Mouse (Mus musculus): ENCODE data around the gene Olfr957. TPM values are rescaled to one million over a fixed set of nuclear protein-coding genes. Genes with fewer than 3 reads are reported as not detected.

Gene Olfr957
- total RNA-seq (2014; rRNA removed) (not detected in 2 replicates), polyA plus RNA-seq (2015; fragmentation: Nextera tagmentation; extraction: Ambion mirVana) (not detected in 2 replicates)

- 77% methylated on average over 3 of the region's 3 CpGs for WGBS
- Histone ChIP-seq H3K27ac (no peak within 1 kb of the TSS), H3K4me1 (ENCODE audit: insufficient read depth, low read length) (no peaks in the 10 kb centered on the region), H3K4me3 (ENCODE audit: low read length) (no peak within 1 kb of the TSS), H3K4me2 (ENCODE audit: low read depth, low read length) (no peak within 1 kb of the TSS), H3K9ac (replicated peaks; ENCODE audit: low read length) (no peak within 1 kb of the TSS), H3K9me3 (ENCODE audit: low read length) (no peaks in the 10 kb centered on the region), H3K27me3 (ENCODE audit: insufficient read depth, low read length) (no peaks in the 10 kb centered on the region), H3K36me3 (ENCODE audit: insufficient read depth, low read length) (no peaks in the 10 kb centered on the region)
- DNase-seq (ENCODE audit: low spot score) (no peak), ATAC-seq (no peak)
- no peak for TF ChIP-seq CTCF (IDR thresholded peaks at IDR 0.05; ENCODE audit: low read depth)
Measured at GRCm38 (mm10) chr9:39515531-39515930, at the start of gene Olfr957. Gene Olfr957 (minus strand): TSS chr9:39515809.

DNA sequence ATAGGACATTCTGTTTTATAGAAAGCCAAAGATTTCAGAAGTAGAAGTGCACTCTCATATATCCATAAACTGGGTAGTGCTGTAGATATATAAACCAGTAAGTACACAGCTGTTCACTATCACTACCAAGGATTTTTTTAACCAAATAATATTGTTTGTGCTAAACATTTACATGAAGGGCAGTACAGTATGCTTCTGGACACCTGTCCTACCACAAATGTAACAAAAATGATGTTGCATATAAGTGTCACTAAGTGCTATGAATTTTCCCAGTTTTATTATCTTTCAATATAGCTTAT lies 42.7 kb upstream of the Olfr957 start:
- H3K9me3 ChIP-seq (ENCODE audit: low read length), result no peaks in the 10 kb centered on the region
- no peaks in the 10 kb centered on the region for H3K4me1 ChIP-seq (ENCODE audit: insufficient read depth, low read length)
- no peak for ATAC-seq
- no peak for DNase-seq (ENCODE audit: low spot score)
- no peak for TF ChIP-seq CTCF (IDR thresholded peaks at IDR 0.05; ENCODE audit: low read depth)
- no peak overlapping the region for H3K4me2 ChIP-seq (ENCODE audit: low read depth, low read length)
- no peak overlapping the region for H3K9ac ChIP-seq (replicated peaks; ENCODE audit: low read length)
- no peaks in the 10 kb centered on the region for H3K36me3 ChIP-seq (ENCODE audit: insufficient read depth, low read length)
- peak overlapping the region; percentile 74; the same call in 1 of the 2 replicates for H3K27ac ChIP-seq
- H3K4me3 ChIP-seq (ENCODE audit: low read length), result no peak overlapping the region
- H3K27me3 ChIP-seq (ENCODE audit: insufficient read depth, low read length), result no peaks in the 10 kb centered on the region

DNA sequence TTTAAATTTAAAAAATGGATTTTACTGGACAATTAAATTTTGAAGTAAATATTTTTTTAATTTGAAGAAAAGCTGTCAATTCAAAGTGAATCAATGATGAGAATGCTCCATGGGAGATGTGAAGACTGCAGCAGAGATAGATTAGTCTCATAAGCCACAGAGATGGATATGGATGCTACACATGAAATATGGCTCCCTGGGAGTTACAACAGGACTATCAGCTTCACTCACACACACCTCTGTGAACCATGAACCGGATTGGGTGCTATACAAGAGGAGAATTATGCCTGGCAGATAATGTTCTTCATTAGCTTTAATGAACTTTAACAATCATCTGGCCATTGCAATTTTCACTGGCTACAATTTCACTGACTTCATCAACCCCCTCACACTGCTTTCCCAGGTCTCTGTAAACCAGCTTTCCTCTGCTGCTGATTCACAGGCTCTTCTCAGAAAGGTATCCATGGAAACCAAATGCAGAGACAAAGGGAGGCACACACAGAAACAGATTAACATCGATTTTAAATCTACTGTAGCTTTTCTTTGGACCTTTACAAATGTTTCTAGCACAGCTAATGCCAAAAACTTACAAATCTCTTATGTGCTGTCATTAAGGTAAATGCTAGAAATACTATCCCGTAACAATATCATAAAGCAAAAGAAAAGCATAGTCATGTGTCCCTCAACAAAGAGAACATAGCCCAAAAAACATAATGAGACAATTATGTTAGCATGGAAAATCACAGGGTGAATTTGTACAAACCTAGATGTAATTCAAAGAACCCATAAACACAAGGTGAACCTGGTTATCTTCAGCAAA lies 42.1 kb upstream of the Olfr957 start:
- Histone ChIP-seq H3K4me2 (ENCODE audit: low read depth, low read length) (no peak overlapping the region; the same call in 1 of the 2 replicates), H3K27ac (peak overlapping the region; percentile 74; the same call in 1 of the 2 replicates), H3K36me3 (ENCODE audit: insufficient read depth, low read length) (no peaks in the 10 kb centered on the region), H3K9ac (replicated peaks; ENCODE audit: low read length) (no peak overlapping the region), H3K4me1 (ENCODE audit: insufficient read depth, low read length) (no peaks in the 10 kb centered on the region), H3K9me3 (ENCODE audit: low read length) (no peaks in the 10 kb centered on the region), H3K27me3 (ENCODE audit: insufficient read depth, low read length) (no peaks in the 10 kb centered on the region), H3K4me3 (ENCODE audit: low read length) (no peak overlapping the region)
- 25% methylated on average over 3 of the region's 3 CpGs for WGBS
- TF ChIP-seq CTCF (IDR thresholded peaks at IDR 0.05; ENCODE audit: low read depth), result no peak
- peak; percentile 92 for ATAC-seq
- peak; percentile 79 for DNase-seq (ENCODE audit: low spot score)

- Histone ChIP-seq H3K4me3 (ENCODE audit: low read length) (no peak within 1 kb of the TSS), H3K27ac (no peak within 1 kb of the TSS), H3K9ac (replicated peaks; ENCODE audit: low read length) (no peak within 1 kb of the TSS), H3K9me3 (ENCODE audit: low read length) (no peaks in the 10 kb centered on the region), H3K27me3 (ENCODE audit: insufficient read depth, low read length) (no peaks in the 10 kb centered on the region), H3K4me1 (ENCODE audit: insufficient read depth, low read length) (no peaks in the 10 kb centered on the region), H3K36me3 (ENCODE audit: insufficient read depth, low read length) (no peaks in the 10 kb centered on the region), H3K4me2 (ENCODE audit: low read depth, low read length) (no peak within 1 kb of the TSS)
- ATAC-seq (peak; percentile 64; the same call in 1 of the 2 replicates), DNase-seq (ENCODE audit: low spot score) (peak; percentile 73)
- 36% methylated on average over 2 of the region's 2 CpGs for WGBS
- no peak for TF ChIP-seq CTCF (IDR thresholded peaks at IDR 0.05; ENCODE audit: low read depth)
Measured at GRCm38 (mm10) chr9:39553946-39554345, 38.3 kb upstream of the Olfr957 start, which contains the start of gene Olfr958. Gene Olfr958 (minus strand): TSS chr9:39554054.

- H3K4me1 ChIP-seq (ENCODE audit: insufficient read depth, low read length), result no peaks in the 10 kb centered on the region
- TF ChIP-seq CTCF (IDR thresholded peaks at IDR 0.05; ENCODE audit: low read depth), result no peak
- no peak overlapping the region for H3K4me3 ChIP-seq (ENCODE audit: low read length)
- no peak overlapping the region for H3K4me2 ChIP-seq (ENCODE audit: low read depth, low read length)
- ATAC-seq (no peak), DNase-seq (ENCODE audit: low spot score) (no peak)
- H3K9me3 ChIP-seq (ENCODE audit: low read length), result no peaks in the 10 kb centered on the region
- no peak overlapping the region for H3K9ac ChIP-seq (replicated peaks; ENCODE audit: low read length)
- H3K27ac ChIP-seq, result no peak overlapping the region
- no peaks in the 10 kb centered on the region for H3K27me3 ChIP-seq (ENCODE audit: insufficient read depth, low read length)
- WGBS, result 59% methylated on average over 5 of the region's 5 CpGs
- H3K36me3 ChIP-seq (ENCODE audit: insufficient read depth, low read length), result no peaks in the 10 kb centered on the region
Measured at GRCm38 (mm10) chr9:39550806-39551205, 35.2 kb upstream of the Olfr957 start.

- Histone ChIP-seq H3K9ac (replicated peaks; ENCODE audit: low read length) (no peak overlapping the region), H3K27ac (no peak overlapping the region), H3K4me3 (ENCODE audit: low read length) (no peak overlapping the region), H3K36me3 (ENCODE audit: insufficient read depth, low read length) (no peaks in the 10 kb centered on the region), H3K4me1 (ENCODE audit: insufficient read depth, low read length) (no peaks in the 10 kb centered on the region), H3K4me2 (ENCODE audit: low read depth, low read length) (no peak overlapping the region), H3K9me3 (ENCODE audit: low read length) (no peaks in the 10 kb centered on the region), H3K27me3 (ENCODE audit: insufficient read depth, low read length) (no peaks in the 10 kb centered on the region)
- 73% methylated on average over 1 of the region's 1 CpGs for WGBS
- DNase-seq (ENCODE audit: low spot score) (peak; percentile 22), ATAC-seq (no peak)
- TF ChIP-seq CTCF (IDR thresholded peaks at IDR 0.05; ENCODE audit: low read depth), result no peak
Measured at GRCm38 (mm10) chr9:39523616-39524285, 8.1 kb upstream of the Olfr957 start.

GRCm38 (mm10) chr9:39518595-39518994 lies 3.0 kb upstream of the Olfr957 start:
- no peaks in the 10 kb centered on the region for H3K9me3 ChIP-seq (ENCODE audit: low read length)
- H3K9ac ChIP-seq (replicated peaks; ENCODE audit: low read length), result no peak overlapping the region
- H3K4me3 ChIP-seq (ENCODE audit: low read length), result no peak overlapping the region
- no peak for TF ChIP-seq CTCF (IDR thresholded peaks at IDR 0.05; ENCODE audit: low read depth)
- DNase-seq (ENCODE audit: low spot score) (no peak), ATAC-seq (no peak)
- no peaks in the 10 kb centered on the region for H3K27me3 ChIP-seq (ENCODE audit: insufficient read depth, low read length)
- no peak overlapping the region for H3K27ac ChIP-seq
- H3K4me2 ChIP-seq (ENCODE audit: low read depth, low read length), result no peak overlapping the region
- no peaks in the 10 kb centered on the region for H3K4me1 ChIP-seq (ENCODE audit: insufficient read depth, low read length)
- H3K36me3 ChIP-seq (ENCODE audit: insufficient read depth, low read length), result no peaks in the 10 kb centered on the region

All from hindbrain, postnatal 0 days (tissue).